Mouse (Mus musculus) CD4-positive, CD25-positive, alpha-beta regulatory T cell (primary cell): ENCODE data around the gene Serpina9. TPM values are rescaled to one million over a fixed set of nuclear protein-coding genes. Genes with fewer than 3 reads are reported as not detected.

Source experiments
- polyA plus RNA-seq: library from polyadenylated mRNA; unstranded; fragments of 100-300 nt; shearing (Covaris generic); gene quantifications from one replicate; pipeline ENCODE4 v1.2.1, GENCODE M21; 2017

The Serpina9 gene
- polyA plus RNA-seq: 0.43 TPM

GRCm38 (mm10) chr12:104013620-104014019, at the start of gene Serpina9:
TSS of gene Serpina9 (minus strand) at chr12:104013755.

GRCm38 (mm10) chr12:104044343-104044742, 30.8 kb upstream of the Serpina9 start, which contains the start of gene Serpina12:
TSS of gene Serpina12 (minus strand) at chr12:104044443.

GRCm38 (mm10) chr12:103989857-103990256, 23.7 kb downstream of the Serpina9 start, which contains the start of gene Serpina11:
TSS of gene Serpina11 (minus strand) at chr12:103989957.

GRCm38 (mm10) chr12:103958798-103959197, 54.8 kb downstream of the Serpina9 start, which contains the start of gene Serpina1e:
TSS of gene Serpina1e (minus strand) at chr12:103958975.

Other genes starting within 250 kb of the Serpina9 start
- gene Serpina1d, start 240.2 kb downstream of the Serpina9 start, polyA plus RNA-seq: not detected
- not detected for gene Serpina1b, start 183.4 kb downstream of the Serpina9 start, polyA plus RNA-seq
- gene Serpina1a, start 150.2 kb downstream of the Serpina9 start, polyA plus RNA-seq: not detected
- not detected for gene Serpina1c, start 108.9 kb downstream of the Serpina9 start, polyA plus RNA-seq
- not detected for gene Serpina1e, start 54.8 kb downstream of the Serpina9 start, polyA plus RNA-seq
- gene Serpina11, start 23.8 kb downstream of the Serpina9 start, polyA plus RNA-seq: not detected
- not detected for gene Serpina12, start 30.7 kb upstream of the Serpina9 start, polyA plus RNA-seq
- not detected for gene Serpina5, start 87.4 kb upstream of the Serpina9 start, polyA plus RNA-seq
- not detected for gene Serpina3a, start 99.0 kb upstream of the Serpina9 start, polyA plus RNA-seq
- not detected for gene Serpina3b, start 114.2 kb upstream of the Serpina9 start, polyA plus RNA-seq
- not detected for gene Serpina3c, start 140.1 kb upstream of the Serpina9 start, polyA plus RNA-seq
- gene Serpina3f, start 200.8 kb upstream of the Serpina9 start, polyA plus RNA-seq: 4.4 TPM
- 133 TPM for gene Serpina3g, start 222.5 kb upstream of the Serpina9 start, polyA plus RNA-seq
- not detected for gene Serpina3i, start 249.4 kb upstream of the Serpina9 start, polyA plus RNA-seq